Mouse (Mus musculus): ENCODE data around the gene Jak2. TPM values are rescaled to one million over a fixed set of nuclear protein-coding genes. Genes with fewer than 3 reads are reported as not detected.

Jak2 gene
- polyA plus RNA-seq (2012; ENCODE audit: low replicate concordance), result 9.3 and 15.1 TPM in 2 replicates

DNA sequence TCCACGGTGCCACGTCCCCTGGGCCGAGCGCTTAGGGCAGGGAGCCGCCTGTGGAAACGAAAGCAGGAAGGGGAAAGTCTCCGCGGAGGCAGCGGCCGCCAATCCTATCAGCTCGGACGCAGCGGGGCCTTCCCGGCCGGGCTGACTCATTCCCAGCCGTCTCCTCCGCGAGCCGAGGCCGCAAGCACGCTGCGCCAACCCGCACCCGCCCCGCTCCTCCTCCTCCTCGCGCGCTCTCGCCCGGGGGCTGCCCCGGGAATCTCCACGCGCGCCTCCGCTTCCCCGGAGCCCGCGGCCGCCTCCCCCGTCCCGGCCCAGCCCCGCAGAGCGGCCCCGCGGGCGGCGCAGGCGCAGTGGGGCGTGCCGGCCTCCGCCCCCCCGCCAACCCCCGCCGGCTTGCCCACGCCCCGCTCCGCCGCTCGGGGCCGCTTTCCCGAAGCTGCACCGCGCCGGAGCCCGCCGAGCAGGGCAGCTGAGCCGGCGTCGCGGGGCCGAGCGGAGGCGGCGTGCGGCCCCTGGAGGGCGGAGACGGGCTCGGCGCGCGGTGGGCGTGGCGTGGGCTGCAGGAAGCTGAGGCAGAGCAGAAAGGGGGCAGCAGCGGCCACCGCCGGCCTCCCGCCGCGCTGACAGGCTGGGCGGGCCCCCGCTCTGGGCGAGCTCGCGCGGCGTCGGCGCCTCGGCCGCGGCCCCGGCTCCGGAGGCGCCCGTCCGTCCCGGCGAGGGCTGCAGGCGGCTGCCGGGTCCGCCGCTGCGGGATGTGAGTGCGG, at the start of gene Jak2:
Gene Jak2, plus strand, starts transcription at position 638 of the 767 bp plus-strand sequence.

DNA sequence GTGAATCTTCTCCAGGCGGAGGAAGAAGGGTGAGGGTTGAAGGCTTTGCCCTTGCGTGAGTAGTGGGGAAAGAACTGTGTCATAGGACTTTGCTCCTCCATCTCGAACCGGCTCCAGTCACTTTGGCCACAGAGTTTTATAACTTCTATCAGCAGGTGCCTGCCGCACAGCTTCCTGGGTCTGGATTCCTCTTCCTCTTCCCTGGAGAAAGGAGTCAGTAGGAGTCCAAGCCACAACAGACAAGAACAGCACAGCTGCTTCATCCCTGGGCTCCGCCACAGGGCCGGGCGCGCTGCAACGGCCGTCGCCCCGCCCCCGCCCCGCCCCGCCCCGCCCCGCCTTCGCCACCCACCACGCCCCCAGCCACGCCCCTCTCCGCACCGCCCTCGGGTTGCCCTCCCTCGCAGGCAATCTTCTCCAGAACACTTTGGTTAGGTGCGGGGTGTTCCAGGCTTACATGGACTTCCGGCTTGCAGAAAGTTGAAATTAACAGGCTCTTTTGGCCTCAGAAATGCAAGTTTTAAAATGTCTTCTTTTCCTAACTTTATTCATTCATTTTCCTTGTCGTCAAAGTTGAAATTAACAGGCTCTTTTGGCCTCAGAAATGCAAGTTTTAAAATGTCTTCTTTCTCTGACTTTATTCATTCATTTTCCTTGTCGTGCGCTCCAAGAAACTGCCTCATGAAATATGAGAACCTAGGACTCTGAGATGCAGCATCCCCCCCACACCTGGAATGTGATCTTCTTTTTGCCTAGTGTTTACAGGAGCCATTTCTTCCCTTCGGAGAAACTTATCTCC, 73.6 kb downstream of the Jak2 start, which contains the start of gene Insl6:
Gene Insl6, minus strand, starts transcription at position 304 of the 799 bp plus-strand sequence.

DNA sequence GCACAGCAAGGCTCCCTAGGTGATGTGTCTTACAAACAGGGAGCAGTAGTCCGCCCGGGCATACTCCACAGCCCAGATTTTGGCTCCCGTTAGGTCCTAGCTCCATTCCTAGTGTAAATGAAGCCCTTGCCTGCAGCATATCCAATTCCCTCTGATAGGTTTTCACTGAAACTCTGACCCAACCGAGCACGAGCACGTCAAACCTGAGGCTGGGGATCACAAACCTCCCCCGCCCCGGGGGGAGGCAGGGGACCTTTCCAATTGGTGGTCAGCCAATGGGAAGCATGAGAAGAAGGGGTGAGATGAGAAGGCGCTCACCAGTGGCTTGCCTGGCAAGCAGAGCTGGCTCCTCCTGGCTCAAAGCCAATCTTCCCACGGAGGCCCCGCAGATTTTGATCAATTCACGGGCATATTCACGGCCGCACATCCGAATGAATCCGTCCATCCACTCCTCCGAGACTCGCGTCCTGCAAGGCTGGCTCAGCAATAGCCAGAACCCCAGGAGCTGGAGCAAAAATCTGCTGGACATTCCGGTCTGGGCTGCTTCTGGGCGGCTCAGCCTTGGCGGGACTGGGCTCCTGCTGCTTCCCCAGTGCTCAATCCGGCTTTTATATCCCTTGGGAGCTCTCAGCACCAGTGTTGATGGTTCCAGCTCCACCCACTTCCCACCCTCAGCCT, 82.6 kb downstream of the Jak2 start, which contains the start of gene Rln1:
Gene Rln1, minus strand, starts transcription at position 603 of the 678 bp plus-strand sequence.

Other genes starting within 250 kb of the Jak2 start
- gene Ak3, start 203.9 kb upstream of the Jak2 start, polyA plus RNA-seq (2012; ENCODE audit: low replicate concordance), result 8.4 and 19.1 TPM in 2 replicates
- 19.2 and 22.7 TPM in 2 replicates for gene Rcl1, start 150.5 kb upstream of the Jak2 start, polyA plus RNA-seq (2012; ENCODE audit: low replicate concordance)
- gene Insl6, start 73.5 kb downstream of the Jak2 start, polyA plus RNA-seq (2012; ENCODE audit: low replicate concordance), result 1.5 and 3.3 TPM in 2 replicates
- not detected in 2 replicates for gene Rln1, start 82.8 kb downstream of the Jak2 start, polyA plus RNA-seq (2012; ENCODE audit: low replicate concordance)
- gene Plgrkt, start 115.6 kb downstream of the Jak2 start, polyA plus RNA-seq (2012; ENCODE audit: low replicate concordance), result 68.8 and 93.2 TPM in 2 replicates
- 2.1 and 4.5 TPM in 2 replicates for gene Cd274, start 115.6 kb downstream of the Jak2 start, polyA plus RNA-seq (2012; ENCODE audit: low replicate concordance)
- 0.25 and 0.54 TPM in 2 replicates for gene Pdcd1lg2, start 159.1 kb downstream of the Jak2 start, polyA plus RNA-seq (2012; ENCODE audit: low replicate concordance)

Data from hematopoietic multipotent progenitor cell, adult 10-12 weeks (in vitro differentiated cells).